Mouse (Mus musculus): ENCODE results near the gene Zfp472.

Gene Zfp472

GRCm38 (mm10) chr17:32965623-32966290 is at the start of gene Zfp472:
Gene Zfp472, plus strand, starts transcription at chr17:32965814.
- DNase-seq (ENCODE audit: low spot score), result peak; percentile 97

- no peak for DNase-seq (ENCODE audit: low spot score)
Measured at GRCm38 (mm10) chr17:32916075-32916474, 49.5 kb upstream of the Zfp472 start.

- no peak for DNase-seq (ENCODE audit: low spot score)
Measured at GRCm38 (mm10) chr17:32917131-32917530, 48.5 kb upstream of the Zfp472 start, which contains the start of gene Cyp4f14. Gene Cyp4f14, minus strand, starts transcription at chr17:32917342.

GRCm38 (mm10) chr17:32919123-32919522 is 46.5 kb upstream of the Zfp472 start:
- DNase-seq (ENCODE audit: low spot score), result no peak

GRCm38 (mm10) chr17:32923681-32924080 is 41.9 kb upstream of the Zfp472 start:
- no peak for DNase-seq (ENCODE audit: low spot score)

GRCm38 (mm10) chr17:32924658-32925312 is 40.8 kb upstream of the Zfp472 start:
- DNase-seq (ENCODE audit: low spot score), result peak; percentile 86

GRCm38 (mm10) chr17:32927803-32928202 is 37.8 kb upstream of the Zfp472 start:
- DNase-seq (ENCODE audit: low spot score), result no peak

- DNase-seq (ENCODE audit: low spot score), result no peak
Measured at GRCm38 (mm10) chr17:32939831-32940230, 25.8 kb upstream of the Zfp472 start.

- DNase-seq (ENCODE audit: low spot score), result no peak
Measured at GRCm38 (mm10) chr17:32943661-32944060, 22.0 kb upstream of the Zfp472 start.

- DNase-seq (ENCODE audit: low spot score), result no peak
Measured at GRCm38 (mm10) chr17:32944402-32945035, 21.1 kb upstream of the Zfp472 start.

GRCm38 (mm10) chr17:32946716-32947115 is 18.9 kb upstream of the Zfp472 start:
- DNase-seq (ENCODE audit: low spot score), result no peak

- peak; percentile 77 for DNase-seq (ENCODE audit: low spot score)
Measured at GRCm38 (mm10) chr17:32947215-32947914, 18.2 kb upstream of the Zfp472 start, which contains the start of gene Cyp4f13. Gene Cyp4f13, minus strand, starts transcription at chr17:32947402.

GRCm38 (mm10) chr17:32950136-32950535 is 15.5 kb upstream of the Zfp472 start:
- DNase-seq (ENCODE audit: low spot score), result no peak

- DNase-seq (ENCODE audit: low spot score), result no peak
Measured at GRCm38 (mm10) chr17:32951006-32951405, 14.6 kb upstream of the Zfp472 start.

GRCm38 (mm10) chr17:32951441-32951840 is 14.2 kb upstream of the Zfp472 start:
- DNase-seq (ENCODE audit: low spot score), result peak; percentile 73

- no peak for DNase-seq (ENCODE audit: low spot score)
Measured at GRCm38 (mm10) chr17:32965253-32965622, 376 bp upstream of the Zfp472 start.

GRCm38 (mm10) chr17:32981361-32981760 is 15.7 kb downstream of the Zfp472 start:
- DNase-seq (ENCODE audit: low spot score), result no peak

GRCm38 (mm10) chr17:32986301-32986700 is 20.7 kb downstream of the Zfp472 start:
- DNase-seq (ENCODE audit: low spot score), result no peak

- peak; percentile 35 for DNase-seq (ENCODE audit: low spot score)
Measured at GRCm38 (mm10) chr17:32991965-32992698, 26.5 kb downstream of the Zfp472 start.

GRCm38 (mm10) chr17:32992699-32993474 is 27.3 kb downstream of the Zfp472 start, which contains the start of gene Zfp952:
Gene Zfp952, plus strand, starts transcription at chr17:32993129.
- peak; percentile 95 for DNase-seq (ENCODE audit: low spot score)

GRCm38 (mm10) chr17:32998492-32998891 is 32.9 kb downstream of the Zfp472 start:
- DNase-seq (ENCODE audit: low spot score), result no peak

Measured in embryo, embryonic 10.5 days (tissue).